In the genomic region with DNA sequence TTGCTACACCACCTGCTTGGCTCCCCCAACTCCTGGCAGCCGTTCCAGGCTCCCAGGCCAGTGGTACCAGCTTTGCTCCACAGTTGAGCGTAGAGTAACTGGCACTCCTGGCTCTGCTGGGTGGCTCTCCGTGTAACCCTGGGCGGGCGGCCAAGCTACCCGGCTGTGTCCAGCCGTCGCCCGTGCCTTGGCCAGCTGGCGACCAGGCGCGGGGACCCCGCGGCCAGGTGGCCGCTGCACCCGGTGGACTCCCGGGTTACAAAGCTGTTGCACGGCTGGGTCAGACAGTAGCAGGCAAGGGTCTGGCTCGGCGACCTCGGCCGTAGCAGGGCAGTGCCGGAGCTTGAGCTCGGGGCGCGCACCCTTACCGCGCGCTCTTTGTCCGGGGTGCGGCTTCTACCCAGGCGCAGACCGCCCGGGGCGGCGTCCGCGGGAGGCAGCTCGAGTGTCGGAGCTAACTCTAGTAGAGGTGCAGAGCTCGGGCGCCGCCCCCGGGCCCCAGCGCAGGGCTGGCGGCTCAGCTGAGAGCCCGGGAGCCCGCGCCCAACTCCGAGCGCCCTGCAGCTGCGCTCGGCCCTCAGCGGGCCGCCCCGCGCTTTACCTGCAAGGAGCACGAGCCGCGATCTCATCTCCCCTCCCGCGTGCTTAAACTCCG, we compare ENCODE assay signal across 8 mouse cellular contexts. TPM values are rescaled to one million over a fixed set of nuclear protein-coding genes. Genes with fewer than 3 reads are reported as not detected.
DNase-seq lines count a peak whose midpoint lies in the region; ATAC-seq lines count a peak whose summit lies in the region.

No protein-coding gene starts in this region.

- peak overlapping the region; percentile 88 for H3K4me3 ChIP-seq in midbrain, embryonic 10.5 days

- intact Hi-C loops in left cerebral cortex, postnatal 14 days (cut with DNase I) = no loop called here

- H3K4me1 ChIP-seq in midbrain, embryonic 10.5 days = peaks cover 27% of the 10 kb centered on the region

- H3K9me3 ChIP-seq in midbrain, embryonic 10.5 days (replicated peaks) = no peaks in the 10 kb centered on the region

- DNase-seq in 3134 (ENCODE audit: extremely low read depth, insufficient read length, low spot score) (peak; percentile 87), adipocyte (ENCODE audit: low spot score) (peak; percentile 77)
- DNase-seq in gastrocnemius, postnatal 25 days = peak; percentile 83
- DNase-seq in left cerebral cortex, postnatal 14 days (ENCODE audit: low spot score in 2 of 2) = peak; percentile 54 to 60
- DNase-seq in midbrain, embryonic 10.5 days (ENCODE audit: low spot score) = peak; percentile 75
- peak; percentile 70 for DNase-seq in skeletal muscle tissue, adult 2 months (ENCODE audit: low read depth, low spot score)

- WGBS in midbrain, embryonic 10.5 days = under 1% methylated on average over 63 of the region's 63 CpGs

- no peaks in the 10 kb centered on the region for H3K27me3 ChIP-seq in midbrain, embryonic 10.5 days (ENCODE audit: low read depth, poor library complexity, severe bottlenecking)

- peak overlapping the region; percentile 96 for H3K27ac ChIP-seq in midbrain, embryonic 10.5 days (replicated peaks)

- peak; percentile 30 for ATAC-seq in common myeloid progenitor, adult 5-6 weeks (replicated peaks; ENCODE audit: low read depth, poor library complexity, severe bottlenecking)
- ATAC-seq in inflammation-experienced regulatory T-cells, adult 6 months = peak; percentile 46

- H3K36me3 ChIP-seq in midbrain, embryonic 10.5 days = peaks cover 2% of the 10 kb centered on the region; the same call in 1 of the 2 replicates

RNA-seq across cellular contexts. Expression of a gene that starts 1.1 kb away (rescaled TPM):
- 4.4 and 13.6 TPM in 2 replicates for total RNA-seq in common myeloid progenitor, adult 5-6 weeks (2017)
- 1 to 10 TPM; 2.8 to 3.2 TPM for total RNA-seq in gastrocnemius, postnatal 25 days (2021)
- 10 to 100 TPM in 2 of 3 experiments, 1 to 10 TPM in 1; 9.1 to 24.4 (median 21.4) TPM for polyA plus RNA-seq in inflammation-experienced regulatory T-cells, adult 6 months (2017; shearing (Covaris generic))
- 10 to 100 TPM; 29.4 to 32.5 TPM for total RNA-seq in left cerebral cortex, postnatal 14 days (2021)
- 28.3 and 34.6 TPM in 2 replicates for polyA plus RNA-seq in midbrain, embryonic 10.5 days (2016; fragmentation: Nextera tagmentation; extraction: Ambion mirVana)

Comparison
In these comparisons a context has a peak if more than half of its experiments do, and no peak if none do; other contexts are left out.
1. Peak in every context shown above with its lines: DNase-seq, ATAC-seq, H3K4me3 ChIP-seq and H3K27ac ChIP-seq.